Mouse (Mus musculus): ENCODE measurements around the gene Slc7a1. TPM values are rescaled to one million over a fixed set of nuclear protein-coding genes. Genes with fewer than 3 reads are reported as not detected.

The Slc7a1 gene
- 10.0 and 12.0 TPM in 2 replicates for polyA plus RNA-seq (2015; fragmentation: Nextera tagmentation; extraction: Ambion mirVana)

GRCm38 (mm10) chr5:148399660-148400443, at the start of gene Slc7a1:
Gene Slc7a1 (minus strand): TSS chr5:148399904.

Other genes starting within 250 kb of the Slc7a1 start
- 87.5 and 92.7 TPM in 2 replicates for gene Ubl3, start 152.9 kb upstream of the Slc7a1 start, polyA plus RNA-seq (2015; fragmentation: Nextera tagmentation; extraction: Ambion mirVana)